In genomic region chr9:60106683-60107082, GRCm38 (mm10) we compare ENCODE assay signal across 13 mouse cellular contexts.
"Had no signal": no experiment of that assay in that cellular context is flagged by ENCODE, and none has a peak within 500 bp of the region (broad histone marks: within the 10 kb centered on the region; RNA-seq: fewer than 3 reads in every experiment).

No protein-coding gene starts in this region.

- H3K27ac ChIP-seq: kidney, postnatal 0 days; limb, embryonic 15.5 days; liver, embryonic 12.5 days; midbrain, embryonic 13.5 days; stomach, postnatal 0 days had no signal

- H3K36me3 ChIP-seq: limb, embryonic 15.5 days; liver, embryonic 12.5 days; midbrain, embryonic 13.5 days had no signal

- ATAC-seq: liver, embryonic 12.5 days; midbrain, embryonic 13.5 days had no signal

- H3K27me3 ChIP-seq: limb, embryonic 15.5 days; liver, embryonic 12.5 days; midbrain, embryonic 13.5 days had no signal

- DNase-seq: kidney, adult 9 months; kidney, postnatal 36 days; layer of hippocampus, adult 9-11 months; layer of hippocampus, postnatal 36 days; right cerebral cortex, adult 18-20 months; right cerebral cortex, postnatal 25 days; thymus, adult 2 months; thymus, postnatal 36 days had no signal

- H3K4me2 ChIP-seq: limb, embryonic 15.5 days; liver, embryonic 12.5 days; midbrain, embryonic 13.5 days had no signal

- H3K4me3 ChIP-seq: limb, embryonic 15.5 days; liver, embryonic 12.5 days; midbrain, embryonic 13.5 days had no signal

- H3K9me3 ChIP-seq: limb, embryonic 15.5 days; liver, embryonic 12.5 days; midbrain, embryonic 13.5 days had no signal

- H3K9ac ChIP-seq: limb, embryonic 15.5 days; liver, embryonic 12.5 days; midbrain, embryonic 13.5 days had no signal

- H3K4me1 ChIP-seq: liver, embryonic 12.5 days; midbrain, embryonic 13.5 days had no signal
